Mouse (Mus musculus): ENCODE measurements around the gene Wtip.

DNA sequence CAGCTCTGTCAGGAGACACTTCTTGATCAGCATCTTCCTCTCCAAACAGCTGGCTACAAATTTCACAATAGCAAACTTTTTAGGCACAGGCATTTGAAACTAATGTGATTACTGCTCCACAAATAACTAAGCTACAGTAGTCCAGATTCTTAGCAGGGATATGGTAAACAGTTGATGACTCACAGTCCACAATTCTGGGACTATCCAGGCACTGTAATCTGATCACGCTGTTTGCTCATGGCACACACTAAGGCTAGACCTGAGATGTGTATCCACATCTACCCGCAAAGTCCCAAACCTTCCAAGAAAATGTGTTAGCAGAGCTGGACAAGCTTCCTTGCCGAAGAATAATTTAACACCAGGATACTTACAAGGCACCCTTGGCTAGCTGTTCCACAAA, 24.9 kb upstream of the Wtip start:
- TF ChIP-seq CTCF (IDR thresholded peaks at IDR 0.05; ENCODE audit: low read depth, low read length) (no peak), EP300 (IDR thresholded peaks at IDR 0.05; ENCODE audit: insufficient read depth, low read depth, low read length) (no peak), POLR2A (IDR thresholded peaks at IDR 0.05; ENCODE audit: insufficient read depth, low read length) (no peak)
